Mouse (Mus musculus): ENCODE results near the gene 1700034J05Rik.

1700034J05Rik gene

DNA sequence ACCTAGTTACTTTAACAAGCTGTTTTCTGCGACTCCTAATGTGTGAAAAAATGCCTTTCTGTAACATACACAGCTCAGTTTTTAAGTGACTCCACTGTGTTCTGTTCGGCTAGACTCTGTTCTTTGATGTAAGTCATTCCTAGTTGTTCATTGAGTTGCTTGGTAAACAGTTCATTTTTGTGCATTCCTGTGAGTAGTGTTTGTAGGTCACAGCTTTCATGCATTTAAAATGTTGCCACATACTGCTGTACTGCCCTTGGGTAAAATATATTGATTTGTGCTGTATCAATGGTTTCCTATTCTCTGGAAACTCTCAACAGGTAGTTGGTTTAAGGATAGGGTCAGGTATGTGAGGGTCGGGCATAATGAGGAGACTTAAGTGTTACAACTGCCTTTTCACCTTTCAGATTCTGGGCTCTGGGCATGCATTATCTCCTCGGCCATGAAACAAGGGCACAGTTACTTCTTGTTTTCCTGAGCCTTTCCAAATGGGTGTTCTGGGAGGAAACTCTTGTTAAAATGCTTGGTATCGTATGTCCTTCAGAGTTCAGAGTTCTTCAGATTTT lies 27.7 kb downstream of the 1700034J05Rik start:
- DNase-seq (ENCODE audit: low spot score) = no peak

- no peak for DNase-seq (ENCODE audit: low spot score)
Measured at GRCm38 (mm10) chr6:146918341-146918740, 35.9 kb downstream of the 1700034J05Rik start.

- DNase-seq (ENCODE audit: low spot score) = no peak
Measured at GRCm38 (mm10) chr6:146917396-146917795, 36.8 kb downstream of the 1700034J05Rik start.

GRCm38 (mm10) chr6:146915808-146916207 lies 38.4 kb downstream of the 1700034J05Rik start:
- no peak for DNase-seq (ENCODE audit: low spot score)

DNA sequence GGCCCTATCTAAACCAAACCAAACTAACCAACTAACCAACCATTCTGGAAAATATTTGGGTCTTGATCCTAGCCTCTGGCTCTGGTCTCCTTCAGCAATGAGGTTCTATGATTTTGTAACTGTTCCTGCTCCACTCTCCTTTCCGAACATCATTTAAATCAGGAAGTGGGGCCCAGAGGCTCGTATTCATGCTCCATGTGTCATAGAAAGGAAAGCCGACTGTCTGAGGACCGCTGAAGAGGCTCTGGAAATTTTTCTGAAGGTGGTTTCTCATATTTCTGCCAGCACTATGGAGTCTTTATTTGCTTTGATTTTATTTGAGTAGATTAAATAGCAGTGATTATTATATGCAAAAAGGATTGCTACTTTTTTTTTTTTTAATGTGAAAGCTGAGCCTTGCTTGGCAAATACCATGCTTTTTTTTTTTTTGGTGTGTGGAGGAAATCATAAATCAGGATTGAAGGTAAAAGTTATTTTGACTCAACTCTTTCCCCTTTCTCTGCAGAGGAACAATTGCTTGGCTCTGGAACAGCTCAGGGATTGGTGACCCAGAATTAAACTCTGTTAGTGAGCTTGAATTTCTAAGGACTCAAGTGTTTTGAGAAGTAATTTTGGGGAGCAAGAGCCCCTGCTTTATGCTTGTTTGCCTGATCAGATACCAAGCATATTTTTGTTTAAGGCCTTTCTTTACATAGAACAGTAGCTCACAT lies 40.6 kb downstream of the 1700034J05Rik start:
- no peak for DNase-seq (ENCODE audit: low spot score)

DNA sequence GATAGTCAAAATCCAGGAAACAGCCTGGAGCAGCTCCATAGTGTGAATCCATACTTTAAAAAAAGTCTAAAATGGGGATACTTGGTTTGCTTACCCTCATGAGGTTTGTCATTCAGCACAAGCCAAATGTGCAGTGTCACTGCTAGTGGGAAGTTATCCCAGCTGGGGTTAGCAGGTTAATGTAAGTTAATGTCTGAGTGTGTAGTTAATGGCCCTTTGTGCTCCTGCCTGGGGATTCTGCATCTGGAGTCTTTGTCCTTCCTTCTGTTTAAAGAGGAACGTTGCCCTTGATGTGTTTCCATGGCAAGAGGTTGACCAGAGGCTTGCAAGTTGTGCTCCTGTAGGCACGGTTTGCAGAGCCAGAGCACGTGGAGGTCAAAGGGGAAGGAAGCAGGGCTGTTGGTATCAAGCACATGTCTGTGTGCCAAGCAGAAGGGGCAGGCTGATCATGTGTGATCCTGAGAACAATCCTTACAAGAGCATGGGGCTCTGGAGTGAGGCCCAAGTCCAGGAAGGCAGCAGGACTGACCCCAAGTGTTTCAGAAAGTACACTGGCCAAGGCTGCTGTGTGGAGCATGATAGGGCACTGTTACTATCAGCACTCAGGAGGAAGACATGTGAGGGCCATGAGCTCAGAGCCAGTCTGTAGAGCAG lies 41.3 kb downstream of the 1700034J05Rik start:
- DNase-seq (ENCODE audit: low spot score) = no peak

GRCm38 (mm10) chr6:146910801-146911200 lies 43.4 kb downstream of the 1700034J05Rik start:
- DNase-seq (ENCODE audit: low spot score) = no peak

DNA sequence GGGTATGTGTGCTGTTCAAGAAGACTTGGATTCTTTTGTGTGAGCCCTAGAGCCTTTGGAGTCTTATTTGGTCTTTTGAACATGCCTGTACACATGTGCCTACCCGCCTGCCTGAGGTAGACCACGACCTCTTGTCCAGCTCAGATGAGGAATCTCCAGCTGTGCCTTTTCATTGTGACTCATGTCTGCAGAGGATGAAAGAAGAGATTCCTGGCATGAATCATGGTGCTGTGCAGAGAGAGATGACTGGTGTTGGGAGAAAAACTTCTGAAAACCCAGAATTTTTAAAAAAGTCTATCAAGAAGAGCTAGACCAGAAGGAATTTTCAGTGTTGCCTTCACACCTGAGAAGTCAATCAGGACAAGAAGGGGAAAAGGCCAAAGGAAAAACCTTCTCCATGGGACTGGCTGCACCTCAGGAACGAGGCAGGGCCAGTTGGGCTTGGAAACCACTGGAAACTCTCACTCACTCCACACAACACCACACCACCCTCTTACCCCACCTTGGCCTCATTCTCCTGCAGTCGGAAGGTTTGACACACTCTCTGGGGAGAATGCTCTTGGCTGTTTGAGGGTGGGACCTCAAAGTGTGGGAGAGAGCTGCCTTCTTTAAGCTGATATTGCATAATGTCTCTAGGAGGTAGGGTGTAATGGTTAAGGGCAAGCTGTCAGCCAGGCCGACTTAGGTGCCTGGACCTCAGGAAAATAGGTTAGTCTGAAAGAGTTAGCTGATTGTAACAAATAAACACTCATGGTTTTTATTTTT lies 44.3 kb downstream of the 1700034J05Rik start:
- DNase-seq (ENCODE audit: low spot score) = peak; percentile 20

GRCm38 (mm10) chr6:146908801-146909200 lies 45.4 kb downstream of the 1700034J05Rik start:
- no peak for DNase-seq (ENCODE audit: low spot score)

- no peak for DNase-seq (ENCODE audit: low spot score)
Measured at GRCm38 (mm10) chr6:146907795-146908190, 46.4 kb downstream of the 1700034J05Rik start.

- DNase-seq (ENCODE audit: low spot score) = no peak
Measured at GRCm38 (mm10) chr6:146907061-146907794, 47.0 kb downstream of the 1700034J05Rik start.

DNA sequence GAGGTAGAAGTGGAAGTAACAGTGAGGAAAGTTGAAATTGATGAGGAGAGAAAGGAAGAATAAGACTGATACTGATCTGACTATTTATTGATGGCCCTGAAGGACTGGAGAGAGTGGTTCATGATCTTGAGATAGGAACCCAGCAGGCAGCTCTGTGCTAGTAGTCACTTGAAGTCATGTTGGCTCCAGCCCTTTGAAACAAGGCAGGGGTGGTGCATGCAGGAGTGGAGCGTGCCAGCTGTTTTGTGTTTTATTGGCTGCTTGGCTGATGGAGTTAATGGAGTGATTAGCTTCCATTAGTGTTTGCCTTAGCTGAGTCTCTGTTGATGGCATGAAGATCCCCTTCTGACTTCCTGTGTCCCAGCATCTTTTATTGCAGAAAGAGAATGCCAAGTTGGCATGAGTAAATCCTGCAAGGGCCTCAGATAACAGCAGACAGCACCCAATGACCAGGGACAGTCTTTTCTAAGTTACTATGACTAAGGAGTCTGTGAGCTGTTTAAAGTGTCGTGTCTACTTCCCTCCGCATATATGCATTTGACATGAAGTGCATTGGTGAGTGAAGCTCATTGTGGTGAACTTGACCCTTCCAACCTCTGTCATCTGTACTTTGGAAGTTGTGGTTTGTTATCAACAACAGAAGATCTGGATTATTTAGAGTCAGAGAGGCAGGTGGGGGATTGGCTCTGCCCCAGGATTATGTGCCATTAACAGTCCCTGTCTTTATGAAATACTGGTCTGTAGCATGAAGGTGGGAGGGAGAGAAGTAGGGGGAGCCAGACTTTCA lies 48.0 kb downstream of the 1700034J05Rik start:
- DNase-seq (ENCODE audit: low spot score) = peak; percentile 13

DNA sequence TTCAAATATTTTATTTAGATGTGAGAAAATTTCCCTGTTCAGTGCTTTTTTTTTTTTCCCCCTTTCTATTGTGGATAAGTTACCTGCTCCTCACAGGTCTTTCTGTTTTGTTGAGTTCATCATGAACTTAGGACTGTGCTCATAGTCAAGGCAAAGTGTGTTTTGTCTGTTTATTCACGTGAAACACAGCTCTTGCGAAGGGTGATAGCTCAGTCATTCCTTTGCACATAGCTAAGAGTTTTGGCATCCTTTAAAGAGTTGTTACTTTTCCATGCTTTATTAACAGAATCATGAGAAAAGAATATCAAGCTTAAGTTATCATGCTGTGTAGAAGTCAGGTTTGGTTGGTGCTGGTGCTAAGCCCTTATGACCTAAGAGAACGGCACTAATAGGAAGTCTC lies 49.5 kb downstream of the 1700034J05Rik start:
- DNase-seq (ENCODE audit: low spot score) = no peak

GRCm38 (mm10) chr6:146903632-146904031 lies 50.6 kb downstream of the 1700034J05Rik start:
- DNase-seq (ENCODE audit: low spot score) = no peak

GRCm38 (mm10) chr6:146901929-146902328 lies 52.3 kb downstream of the 1700034J05Rik start:
- no peak for DNase-seq (ENCODE audit: low spot score)
